Mouse (Mus musculus): ENCODE measurements around the gene Rhoj. TPM values are rescaled to one million over a fixed set of nuclear protein-coding genes. Genes with fewer than 3 reads are reported as not detected.

Rhoj gene
- polyA plus RNA-seq, 1 experiment, result 17.5 TPM

- H3K36me3 ChIP-seq (ENCODE audit: control insufficient read depth, insufficient read depth, low read length), result no peaks in the 10 kb centered on the region
- WGBS, result 80% methylated on average over 15 of the region's 15 CpGs
- H3K27ac ChIP-seq (ENCODE audit: insufficient read depth, low read depth, low read length), result no peak overlapping the region
- H3K27me3 ChIP-seq (ENCODE audit: control insufficient read depth, insufficient read depth, low read length), result no peaks in the 10 kb centered on the region
- no peak overlapping the region for H3K4me3 ChIP-seq (ENCODE audit: low read depth, low read length)
- no peaks in the 10 kb centered on the region for H3K4me1 ChIP-seq (ENCODE audit: control insufficient read depth, insufficient read depth, insufficient read length, low read length)
- TF ChIP-seq POLR2A (IDR thresholded peaks at IDR 0.05; ENCODE audit: low read depth, low read length) (no peak), CTCF (IDR thresholded peaks at IDR 0.05; ENCODE audit: extremely low read depth, insufficient read length, insufficient replicate concordance, low read depth, low read length) (no peak)
Observed at GRCm38 (mm10) chr12:75387846-75388245, 79.7 kb downstream of the Rhoj start.

- H3K27ac ChIP-seq (ENCODE audit: insufficient read depth, low read depth, low read length), result no peak overlapping the region
- H3K36me3 ChIP-seq (ENCODE audit: control insufficient read depth, insufficient read depth, low read length), result no peaks in the 10 kb centered on the region
- WGBS, result 90% methylated on average over 9 of the region's 9 CpGs
- H3K4me1 ChIP-seq (ENCODE audit: control insufficient read depth, insufficient read depth, insufficient read length, low read length), result no peaks in the 10 kb centered on the region
- H3K4me3 ChIP-seq (ENCODE audit: low read depth, low read length), result no peak overlapping the region
- H3K27me3 ChIP-seq (ENCODE audit: control insufficient read depth, insufficient read depth, low read length), result no peaks in the 10 kb centered on the region
- TF ChIP-seq CTCF (IDR thresholded peaks at IDR 0.05; ENCODE audit: extremely low read depth, insufficient read length, insufficient replicate concordance, low read depth, low read length), result no peak
- TF ChIP-seq POLR2A (IDR thresholded peaks at IDR 0.05; ENCODE audit: low read depth, low read length), result no peak
Observed at GRCm38 (mm10) chr12:75388521-75388920, 80.4 kb downstream of the Rhoj start.

- H3K4me3 ChIP-seq (ENCODE audit: low read depth, low read length), result no peak overlapping the region
- TF ChIP-seq POLR2A (IDR thresholded peaks at IDR 0.05; ENCODE audit: low read depth, low read length) (no peak), CTCF (IDR thresholded peaks at IDR 0.05; ENCODE audit: extremely low read depth, insufficient read length, insufficient replicate concordance, low read depth, low read length) (no peak)
- H3K4me1 ChIP-seq (ENCODE audit: control insufficient read depth, insufficient read depth, insufficient read length, low read length), result no peaks in the 10 kb centered on the region
- no peaks in the 10 kb centered on the region for H3K36me3 ChIP-seq (ENCODE audit: control insufficient read depth, insufficient read depth, low read length)
- H3K27me3 ChIP-seq (ENCODE audit: control insufficient read depth, insufficient read depth, low read length), result no peaks in the 10 kb centered on the region
- WGBS, result 39% methylated on average over 20 of the region's 20 CpGs
- no peak overlapping the region for H3K27ac ChIP-seq (ENCODE audit: insufficient read depth, low read depth, low read length)
Observed at GRCm38 (mm10) chr12:75389308-75390135, 81.4 kb downstream of the Rhoj start.

- H3K27me3 ChIP-seq (ENCODE audit: control insufficient read depth, insufficient read depth, low read length), result no peaks in the 10 kb centered on the region
- H3K4me1 ChIP-seq (ENCODE audit: control insufficient read depth, insufficient read depth, insufficient read length, low read length), result no peaks in the 10 kb centered on the region
- H3K4me3 ChIP-seq (ENCODE audit: low read depth, low read length), result no peak overlapping the region
- WGBS, result 80% methylated on average over 9 of the region's 9 CpGs
- H3K36me3 ChIP-seq (ENCODE audit: control insufficient read depth, insufficient read depth, low read length), result no peaks in the 10 kb centered on the region
- H3K27ac ChIP-seq (ENCODE audit: insufficient read depth, low read depth, low read length), result no peak overlapping the region
- TF ChIP-seq CTCF (IDR thresholded peaks at IDR 0.05; ENCODE audit: extremely low read depth, insufficient read length, insufficient replicate concordance, low read depth, low read length), result no peak
- TF ChIP-seq POLR2A (IDR thresholded peaks at IDR 0.05; ENCODE audit: low read depth, low read length), result no peak
Observed at GRCm38 (mm10) chr12:75391526-75391925, 83.4 kb downstream of the Rhoj start.

GRCm38 (mm10) chr12:75394011-75394773, 86.1 kb downstream of the Rhoj start:
- H3K27me3 ChIP-seq (ENCODE audit: control insufficient read depth, insufficient read depth, low read length), result no peaks in the 10 kb centered on the region
- H3K36me3 ChIP-seq (ENCODE audit: control insufficient read depth, insufficient read depth, low read length), result no peaks in the 10 kb centered on the region
- 84% methylated on average over 20 of the region's 20 CpGs for WGBS
- TF ChIP-seq CTCF (IDR thresholded peaks at IDR 0.05; ENCODE audit: extremely low read depth, insufficient read length, insufficient replicate concordance, low read depth, low read length), result no peak
- TF ChIP-seq POLR2A (IDR thresholded peaks at IDR 0.05; ENCODE audit: low read depth, low read length), result no peak
- H3K4me3 ChIP-seq (ENCODE audit: low read depth, low read length), result no peak overlapping the region
- H3K27ac ChIP-seq (ENCODE audit: insufficient read depth, low read depth, low read length), result no peak overlapping the region
- H3K4me1 ChIP-seq (ENCODE audit: control insufficient read depth, insufficient read depth, insufficient read length, low read length), result no peaks in the 10 kb centered on the region

- TF ChIP-seq CTCF (IDR thresholded peaks at IDR 0.05; ENCODE audit: extremely low read depth, insufficient read length, insufficient replicate concordance, low read depth, low read length) (no peak), POLR2A (IDR thresholded peaks at IDR 0.05; ENCODE audit: low read depth, low read length) (no peak)
- Histone ChIP-seq H3K27me3 (ENCODE audit: control insufficient read depth, insufficient read depth, low read length) (no peaks in the 10 kb centered on the region), H3K4me1 (ENCODE audit: control insufficient read depth, insufficient read depth, insufficient read length, low read length) (no peaks in the 10 kb centered on the region), H3K27ac (ENCODE audit: insufficient read depth, low read depth, low read length) (no peak overlapping the region), H3K36me3 (ENCODE audit: control insufficient read depth, insufficient read depth, low read length) (no peaks in the 10 kb centered on the region), H3K4me3 (ENCODE audit: low read depth, low read length) (no peak overlapping the region)
- WGBS, result 57% methylated on average over 3 of the region's 3 CpGs
Observed at GRCm38 (mm10) chr12:75396616-75397015, 88.5 kb downstream of the Rhoj start.

- H3K4me1 ChIP-seq (ENCODE audit: control insufficient read depth, insufficient read depth, insufficient read length, low read length), result no peaks in the 10 kb centered on the region
- TF ChIP-seq CTCF (IDR thresholded peaks at IDR 0.05; ENCODE audit: extremely low read depth, insufficient read length, insufficient replicate concordance, low read depth, low read length) (no peak), POLR2A (IDR thresholded peaks at IDR 0.05; ENCODE audit: low read depth, low read length) (no peak)
- H3K27me3 ChIP-seq (ENCODE audit: control insufficient read depth, insufficient read depth, low read length), result no peaks in the 10 kb centered on the region
- H3K27ac ChIP-seq (ENCODE audit: insufficient read depth, low read depth, low read length), result no peak overlapping the region
- WGBS, result 54% methylated on average over 7 of the region's 7 CpGs
- no peaks in the 10 kb centered on the region for H3K36me3 ChIP-seq (ENCODE audit: control insufficient read depth, insufficient read depth, low read length)
- H3K4me3 ChIP-seq (ENCODE audit: low read depth, low read length), result no peak overlapping the region
Observed at GRCm38 (mm10) chr12:75397077-75397476, 89.0 kb downstream of the Rhoj start.
